Mouse (Mus musculus): ENCODE measurements around the gene Cep112.

GRCm38 (mm10) chr11:108558544-108558943 is 133.6 kb downstream of the Cep112 start:
- no peak for TF ChIP-seq CTCF (conservative IDR thresholded peaks at IDR 0.05; ENCODE audit: insufficient read depth, insufficient read length, low read depth, low read length)
- no peak for TF ChIP-seq POLR2A (IDR thresholded peaks at IDR 0.05; ENCODE audit: low read depth, low read length)

Data from kidney, adult 2 months (tissue).